Mouse (Mus musculus) bone marrow macrophage, adult 2 months (primary cell): Measurements from ENCODE around the gene Nckap5l. TPM values are rescaled to one million over a fixed set of nuclear protein-coding genes. Genes with fewer than 3 reads are reported as not detected.

Source experiments
- H3K27ac ChIP-seq: 2 replicates; pipeline ENCODE4 v1.5.1; 2012; ENCODE audit warnings: low read depth, low read length; ENCODE audit not compliant: insufficient read depth
- H3K4me1 ChIP-seq: 2 replicates; pipeline ENCODE4 v1.6.1; 2012; ENCODE audit warnings: low read length; ENCODE audit not compliant: control insufficient read depth, insufficient read depth
- H3K4me3 ChIP-seq: 2 replicates; pipeline ENCODE4 v1.5.1; 2012; ENCODE audit warnings: mild to moderate bottlenecking, low read length, moderate library complexity; ENCODE audit not compliant: insufficient read depth
- CTCF ChIP-seq: IDR thresholded peaks from 2 replicates; pipeline ENCODE4 v1.5.1; 2012; ENCODE audit warnings: low read depth, mild to moderate bottlenecking, low read length, moderate library complexity
- POLR2A ChIP-seq: IDR thresholded peaks from 2 replicates; pipeline ENCODE4 v1.6.1; 2012; ENCODE audit warnings: mild to moderate bottlenecking, low read depth, low read length, borderline replicate concordance
- polyA plus RNA-seq: library from polyadenylated mRNA; stranded (reverse); fragments of >200 nt; gene quantifications from 2 replicates; pipeline ENCODE4 v1.2.4, GENCODE M21; 2012; ENCODE audit not compliant: missing spikeins, insufficient read depth, insufficient read length

The Nckap5l gene
- polyA plus RNA-seq, 1 experiment, result 4.0 TPM

GRCm38 (mm10) chr15:99469736-99470135 is 12.2 kb upstream of the Nckap5l start:
- no peak overlapping the region for H3K4me3 ChIP-seq
- TF ChIP-seq CTCF, result no peak
- no peak for TF ChIP-seq POLR2A
- H3K27ac ChIP-seq, result no peak overlapping the region
- peaks cover 4% of the 10 kb centered on the region for H3K4me1 ChIP-seq

- Histone ChIP-seq H3K4me1 (peaks cover 4% of the 10 kb centered on the region), H3K27ac (no peak overlapping the region), H3K4me3 (no peak overlapping the region)
- TF ChIP-seq CTCF (peak; percentile 44), POLR2A (no peak)
Measured at GRCm38 (mm10) chr15:99469067-99469466, 11.5 kb upstream of the Nckap5l start.

- Histone ChIP-seq H3K4me1 (peaks cover 5% of the 10 kb centered on the region; the same call in 1 of the 2 replicates), H3K27ac (no peak overlapping the region), H3K4me3 (no peak overlapping the region)
- TF ChIP-seq CTCF (no peak), POLR2A (no peak)
Measured at GRCm38 (mm10) chr15:99463194-99463593, 5.6 kb upstream of the Nckap5l start.

GRCm38 (mm10) chr15:99456963-99457605 is 464 bp downstream of the Nckap5l start:
- Histone ChIP-seq H3K27ac (peak overlapping the region; percentile 90), H3K4me1 (peaks cover 31% of the 10 kb centered on the region), H3K4me3 (peak overlapping the region; percentile 90)
- no peak for TF ChIP-seq POLR2A
- no peak for TF ChIP-seq CTCF

- peaks cover 38% of the 10 kb centered on the region for H3K4me1 ChIP-seq
- H3K27ac ChIP-seq, result peak overlapping the region; percentile 90
- H3K4me3 ChIP-seq, result peak overlapping the region; percentile 90
- TF ChIP-seq POLR2A, result no peak
- TF ChIP-seq CTCF, result no peak
Measured at GRCm38 (mm10) chr15:99456338-99456962, 1.1 kb downstream of the Nckap5l start.

- H3K27ac ChIP-seq, result no peak overlapping the region
- peaks cover 48% of the 10 kb centered on the region for H3K4me1 ChIP-seq
- TF ChIP-seq POLR2A, result no peak
- no peak for TF ChIP-seq CTCF
Measured at GRCm38 (mm10) chr15:99455415-99455814, 2.1 kb downstream of the Nckap5l start.

GRCm38 (mm10) chr15:99454585-99455279 is 2.8 kb downstream of the Nckap5l start:
- Histone ChIP-seq H3K4me3 (no peak overlapping the region), H3K4me1 (peaks cover 54% of the 10 kb centered on the region), H3K27ac (no peak overlapping the region)
- no peak for TF ChIP-seq POLR2A
- TF ChIP-seq CTCF, result no peak

More at GRCm38 (mm10) chr15:99455415-99455814, 2.1 kb downstream of the Nckap5l start:
- H3K4me3 ChIP-seq, result peak overlapping the region; percentile 90; the same call in 1 of the 2 replicates

- Histone ChIP-seq H3K4me1 (peaks cover 59% of the 10 kb centered on the region), H3K4me3 (no peak overlapping the region), H3K27ac (no peak overlapping the region)
- TF ChIP-seq CTCF (no peak), POLR2A (no peak)
Measured at GRCm38 (mm10) chr15:99453153-99453900, 4.2 kb downstream of the Nckap5l start.

GRCm38 (mm10) chr15:99449751-99450280 is 7.7 kb downstream of the Nckap5l start:
- no peak overlapping the region for H3K4me3 ChIP-seq
- H3K4me1 ChIP-seq, result peaks cover 51% of the 10 kb centered on the region
- no peak for TF ChIP-seq POLR2A
- no peak for TF ChIP-seq CTCF
- H3K27ac ChIP-seq, result no peak overlapping the region
